Mouse (Mus musculus) megakaryocyte, embryonic 14.5 days (primary cell): ENCODE data around the gene Rc3h2.
A peak's percentile ranks its signal among the peaks of the same experiment; 100 is the strongest.

ENCODE experiments used
- FLI1 ChIP-seq: IDR thresholded peaks from 2 replicates; pipeline ENCODE4 v1.6.1; 2012; ENCODE audit warnings: low read length, inconsistent platforms, mixed read lengths
- GATA1 ChIP-seq: IDR thresholded peaks from 3 replicates; pipeline ENCODE4 v1.6.1; 2012; ENCODE audit warnings: mixed read lengths, low read length, inconsistent platforms, borderline replicate concordance

- TF ChIP-seq GATA1 (no peak), FLI1 (0 out of 2 replicates have a peak, but pooled peaks have one; percentile 8)
Measured at GRCm38 (mm10) chr2:37442611-37443591, 20.2 kb upstream of the Rc3h2 start, which contains the start of the genes Zbtb26, Zbtb6 and Rabgap1.
